Mouse (Mus musculus) 3T3-L1 (cell line): ENCODE data around the gene Mmp2.
A peak's percentile ranks its signal among the peaks of the same experiment; 100 is the strongest.
"Not testable (repeated sequence)": the region's sequence is repeated elsewhere in the genome, so short reads cannot be mapped to it uniquely, and the experiment has no call there.

ENCODE experiments used
- DNase-seq: peaks from one replicate; pipeline ENCODE4 v3.0.0-alpha.2; 2015; ENCODE audit warnings: low read depth, low spot score

Gene Mmp2

GRCm38 (mm10) chr8:92838616-92839015 lies 11.5 kb downstream of the Mmp2 start:
- peak; percentile 25 for DNase-seq

DNA sequence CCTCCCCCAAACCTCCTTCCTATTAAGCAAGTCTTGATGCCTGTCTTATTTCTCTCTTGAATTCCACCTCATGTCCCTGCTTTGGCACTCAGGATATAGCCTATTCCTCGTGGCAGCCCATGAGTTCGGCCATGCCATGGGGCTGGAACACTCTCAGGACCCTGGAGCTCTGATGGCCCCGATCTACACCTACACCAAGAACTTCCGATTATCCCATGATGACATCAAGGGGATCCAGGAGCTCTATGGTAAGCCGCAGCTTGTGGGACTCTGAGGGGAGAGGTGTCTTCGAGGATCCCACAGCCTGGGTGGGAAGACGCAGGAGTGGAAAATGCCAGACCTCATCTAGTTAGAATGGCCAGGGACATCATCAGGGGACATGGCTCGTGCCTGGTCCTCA lies 12.1 kb downstream of the Mmp2 start:
- DNase-seq: no peak

- DNase-seq: peak; percentile 23
These were observed 12.8 kb downstream of the Mmp2 start for GRCm38 (mm10) chr8:92839876-92840275.

DNA sequence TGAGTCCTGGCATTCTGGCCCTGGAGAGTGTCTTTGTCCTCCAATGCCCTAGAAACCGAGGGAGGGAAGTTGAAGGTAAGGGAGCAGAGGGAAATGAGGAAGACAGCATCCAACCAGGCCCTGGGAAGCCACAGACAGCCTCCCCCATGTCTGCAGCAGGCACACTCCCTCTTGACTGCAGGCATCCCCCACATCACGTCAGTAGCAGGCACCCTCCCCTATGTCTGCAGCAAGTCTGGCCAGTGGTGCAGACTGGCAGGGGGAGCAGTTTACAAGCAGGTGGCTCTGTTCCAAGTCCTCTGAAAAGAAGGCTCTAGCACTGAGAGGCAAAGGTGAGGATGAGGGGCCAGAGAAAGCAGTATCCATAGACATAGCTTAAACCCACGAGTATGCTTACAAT lies 19.6 kb downstream of the Mmp2 start:
- no peak for DNase-seq

DNA sequence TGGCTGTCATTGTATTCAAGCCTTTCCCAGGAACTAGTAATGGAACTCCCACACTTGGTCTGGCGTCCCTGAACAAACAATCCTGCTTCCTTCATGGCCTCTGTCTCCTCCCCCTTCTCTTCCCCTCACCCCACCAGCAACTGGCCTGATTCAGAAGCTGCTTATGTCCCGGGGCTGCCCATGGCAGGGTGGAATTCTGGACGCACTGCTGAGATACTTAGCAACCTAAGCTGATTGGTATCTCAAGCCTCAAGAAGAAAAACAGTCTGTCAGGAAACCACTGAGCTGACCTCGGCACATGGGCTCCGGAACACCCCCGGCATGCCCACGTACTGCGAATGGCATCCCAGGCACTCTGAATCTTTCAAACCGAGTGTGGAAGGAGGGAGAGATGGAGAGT lies 20.2 kb downstream of the Mmp2 start:
- DNase-seq: no peak

- DNase-seq: peak; percentile 81
These were observed 22.2 kb downstream of the Mmp2 start for GRCm38 (mm10) chr8:92849261-92849660.

- peak; percentile 93 for DNase-seq
These were observed 23.1 kb downstream of the Mmp2 start for GRCm38 (mm10) chr8:92850239-92850638.

DNA sequence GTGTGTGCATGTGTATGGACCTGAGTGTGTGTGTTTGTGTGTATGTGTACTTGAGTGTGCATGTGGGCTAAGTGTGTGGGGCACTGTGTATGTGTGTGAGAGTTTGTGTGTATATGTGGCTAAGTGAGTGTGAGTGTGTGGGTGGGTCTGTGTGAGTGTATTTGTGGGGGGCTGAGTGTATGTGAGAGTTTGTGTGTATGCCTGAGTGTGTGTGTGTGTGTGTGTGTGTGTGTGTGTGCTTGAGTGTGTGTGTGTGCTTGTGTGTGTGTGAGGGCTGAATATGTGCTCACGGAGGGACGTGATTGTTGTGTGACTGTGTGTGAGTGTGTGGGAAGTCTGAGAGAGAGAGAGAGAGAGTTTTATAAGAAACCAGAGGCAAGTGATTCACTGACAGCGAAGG lies 24.3 kb downstream of the Mmp2 start:
- DNase-seq: no peak

- no peak for DNase-seq
These were observed 26.3 kb downstream of the Mmp2 start for GRCm38 (mm10) chr8:92853188-92853983.

DNA sequence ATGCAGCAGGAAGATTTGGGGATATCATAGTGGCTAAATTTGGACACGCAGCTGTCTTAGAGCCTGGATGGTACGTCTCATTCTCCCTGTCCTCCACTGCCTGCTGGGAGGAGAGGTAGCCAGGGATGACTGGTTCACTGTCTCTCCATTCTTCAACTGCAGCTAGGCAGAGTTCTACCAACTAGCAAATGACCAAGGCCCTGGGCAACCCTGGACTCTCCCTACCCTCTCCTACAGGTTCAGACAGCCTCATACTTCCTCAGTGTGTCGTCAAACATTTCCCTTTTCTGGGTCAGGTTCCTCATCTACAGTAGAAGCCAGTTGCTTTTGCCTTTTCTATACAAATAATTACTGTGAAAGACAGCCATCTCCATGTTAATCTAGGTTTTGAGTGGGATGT lies 27.6 kb downstream of the Mmp2 start:
- no peak for DNase-seq

DNA sequence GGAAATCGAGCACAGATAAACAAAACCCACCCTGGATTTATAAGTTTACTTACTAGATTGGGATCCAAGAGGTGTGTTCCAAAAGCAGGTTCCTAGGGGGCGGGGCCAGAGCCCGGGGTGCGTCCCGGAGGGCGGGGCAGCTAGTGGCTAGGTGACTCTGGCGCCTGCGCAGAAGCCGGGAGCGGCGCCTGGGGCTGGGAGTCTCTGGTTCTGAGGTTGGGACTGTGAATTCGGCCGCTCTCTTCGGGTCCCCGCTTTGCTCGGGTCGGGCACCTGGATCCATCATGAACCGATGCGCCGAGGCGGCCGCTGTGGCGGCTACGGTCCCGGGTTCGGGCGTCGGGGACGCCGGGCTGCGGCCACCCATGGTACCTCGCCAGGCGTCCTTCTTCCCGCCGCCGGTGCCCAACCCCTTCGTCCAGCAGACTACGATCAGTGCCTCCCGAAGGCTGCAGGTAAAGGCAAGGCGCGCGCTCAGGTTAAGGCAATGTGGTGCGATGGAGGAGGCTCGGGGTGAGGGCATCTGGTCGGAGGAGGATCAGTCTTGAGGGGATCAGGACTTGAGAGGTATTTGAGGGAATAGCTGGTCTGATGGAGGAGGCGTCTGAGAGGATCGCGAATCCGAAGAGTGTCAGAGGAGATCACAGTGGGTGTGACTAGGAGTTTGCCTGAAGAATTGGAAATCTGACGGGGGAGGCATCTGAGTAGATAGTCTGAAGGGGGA lies 28.2 kb downstream of the Mmp2 start, which contains the start of gene Lpcat2:
Gene Lpcat2 (plus strand): TSS at position 169 of the 724 bp plus-strand sequence.
- no peak for DNase-seq

DNA sequence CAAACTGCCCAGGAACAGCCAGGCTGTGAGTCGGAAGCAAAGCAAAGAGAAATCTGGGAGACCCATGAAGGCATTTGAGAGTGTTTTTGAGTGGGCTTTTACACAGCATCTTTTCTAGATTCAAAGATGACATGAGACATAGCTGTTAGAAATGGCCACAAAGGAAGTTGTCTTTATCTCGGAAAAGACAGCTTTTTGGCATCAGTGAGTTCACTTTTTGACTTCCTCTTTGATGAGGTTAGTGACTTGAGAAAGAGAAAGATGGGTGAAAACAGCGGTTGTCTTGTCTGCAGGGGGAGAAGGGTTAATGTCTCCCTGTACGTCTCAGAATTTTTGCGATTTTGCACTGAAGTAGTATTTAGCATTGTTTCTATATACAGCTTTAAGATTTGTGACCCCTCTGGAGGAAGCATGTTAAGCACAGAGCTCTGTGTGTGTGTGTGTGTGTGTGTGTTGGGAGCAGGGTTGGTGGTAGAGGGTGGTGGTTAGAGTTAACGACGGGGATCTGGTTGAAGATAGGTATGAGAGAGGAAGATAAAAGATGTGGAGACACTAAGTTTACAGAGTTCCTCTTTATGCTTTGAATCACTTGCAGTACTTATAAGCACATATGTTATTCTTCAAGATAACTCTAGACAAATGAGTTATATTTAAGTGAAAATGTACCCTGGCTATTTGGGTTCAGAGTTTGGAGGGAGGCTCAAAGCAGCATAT lies 29.3 kb downstream of the Mmp2 start:
- DNase-seq: no peak

DNA sequence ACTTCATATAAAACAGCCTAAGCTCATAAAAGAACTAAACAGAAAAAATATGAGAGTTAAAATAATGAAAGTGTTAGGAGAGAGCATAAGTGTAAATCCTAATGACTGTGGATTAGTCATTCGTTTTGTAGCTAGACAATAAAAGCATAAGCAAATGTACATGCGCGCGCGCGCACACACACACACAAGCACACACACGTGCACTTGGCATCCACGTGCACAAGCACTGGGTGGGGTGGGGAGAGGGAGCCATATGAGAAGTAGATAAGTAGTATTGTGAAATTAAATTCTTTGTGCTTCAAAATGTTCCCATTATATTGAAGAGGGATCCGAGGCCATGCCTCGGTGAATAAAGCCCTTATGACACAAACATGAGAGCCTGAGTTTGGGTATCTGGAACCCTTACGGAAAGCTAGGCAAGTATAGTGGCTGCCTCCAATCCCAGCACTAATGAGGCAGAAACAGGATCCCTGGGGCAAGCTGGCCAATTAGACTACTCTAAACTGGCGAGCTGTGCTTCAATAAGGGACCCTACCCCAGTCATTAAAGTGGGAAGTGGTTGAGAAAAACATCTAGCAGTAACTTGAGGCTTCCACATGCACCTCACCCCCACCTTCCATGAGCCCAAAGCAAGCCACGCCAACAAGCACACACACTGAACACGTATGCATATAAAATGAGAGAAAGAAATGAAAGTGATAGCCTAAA lies 31.5 kb downstream of the Mmp2 start:
- DNase-seq: no peak

DNA sequence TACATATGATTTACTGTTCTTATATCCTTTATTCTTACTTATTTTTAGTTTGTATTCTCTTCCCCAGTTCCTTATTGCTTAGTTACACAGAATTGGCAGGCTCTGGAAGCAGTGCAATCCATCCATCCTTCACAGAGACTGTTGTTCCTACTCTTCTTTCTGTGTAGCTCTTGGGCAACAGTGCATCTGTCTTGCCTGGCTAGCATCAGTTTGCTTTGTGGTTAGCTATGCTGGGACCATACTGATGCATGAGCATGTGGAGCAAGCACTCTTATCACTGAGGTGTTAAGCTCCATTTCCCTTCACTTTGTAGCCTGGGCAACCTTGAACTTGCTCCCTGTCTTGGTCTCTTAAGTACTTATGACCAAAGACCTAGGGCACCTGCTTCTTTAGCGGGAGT lies 34.9 kb downstream of the Mmp2 start:
- no peak for DNase-seq

DNA sequence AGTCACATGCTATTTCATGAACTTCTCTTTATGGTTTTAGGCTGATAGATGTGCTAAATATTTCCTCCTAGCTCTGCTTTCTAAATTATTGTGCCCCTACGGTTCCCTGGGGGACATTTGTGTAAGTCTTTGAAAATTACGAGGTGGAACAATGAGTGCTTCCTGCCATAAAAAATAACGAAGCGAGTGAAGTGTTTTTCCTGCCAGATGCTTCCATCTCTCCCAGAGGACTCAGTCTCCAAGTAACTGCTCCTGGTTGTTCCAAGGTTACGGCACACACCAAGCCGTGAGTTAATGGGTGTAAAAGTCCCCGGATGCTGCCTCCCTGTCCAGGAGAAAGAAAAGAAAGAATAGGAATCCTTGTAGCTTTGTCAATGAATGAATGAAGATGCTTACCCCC lies 43.2 kb downstream of the Mmp2 start:
- DNase-seq: no peak

GRCm38 (mm10) chr8:92872063-92872759 lies 45.1 kb downstream of the Mmp2 start:
- DNase-seq: no peak

DNA sequence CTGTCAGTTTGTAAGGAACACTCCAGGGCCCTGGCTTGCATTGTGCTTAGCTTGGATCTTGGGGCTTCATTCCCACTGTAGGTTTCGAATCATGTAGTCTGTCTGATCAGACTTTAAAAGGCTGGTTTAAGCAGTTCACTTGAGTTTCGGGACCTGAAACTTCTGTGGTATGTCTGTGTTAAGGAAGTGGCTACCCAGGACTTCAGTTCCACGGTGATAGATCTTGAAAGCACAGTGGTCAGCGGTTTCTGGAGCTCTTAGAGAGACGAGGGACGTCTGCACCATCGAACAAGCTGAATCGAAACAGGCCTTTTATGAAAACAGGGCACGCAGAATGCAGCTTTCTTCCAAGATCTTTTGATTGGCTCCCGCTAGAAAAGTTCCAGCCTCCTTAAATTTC lies 48.7 kb downstream of the Mmp2 start:
- no peak for DNase-seq

- no peak for DNase-seq
These were observed 54.2 kb downstream of the Mmp2 start for GRCm38 (mm10) chr8:92881247-92881646.

DNA sequence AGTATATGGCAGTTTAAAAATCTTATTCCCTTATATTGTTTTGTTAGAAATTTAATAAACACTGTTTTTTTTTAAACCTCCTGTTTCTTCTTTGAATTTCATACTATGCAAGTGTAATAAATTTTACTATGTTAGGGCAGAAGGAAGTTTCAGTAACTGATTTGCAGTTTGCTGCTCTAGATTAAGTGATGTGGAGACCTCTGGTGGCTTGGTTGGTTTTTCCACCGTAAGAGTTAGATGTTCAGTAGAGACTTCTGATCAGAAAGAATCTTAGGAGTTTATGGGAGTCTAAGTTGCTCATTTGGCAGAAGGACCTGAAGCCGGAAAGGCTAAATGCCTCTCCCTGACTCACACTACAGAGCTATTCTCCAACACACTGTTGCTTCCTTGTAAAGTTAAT lies 56.7 kb downstream of the Mmp2 start:
- peak; percentile 35 for DNase-seq

DNA sequence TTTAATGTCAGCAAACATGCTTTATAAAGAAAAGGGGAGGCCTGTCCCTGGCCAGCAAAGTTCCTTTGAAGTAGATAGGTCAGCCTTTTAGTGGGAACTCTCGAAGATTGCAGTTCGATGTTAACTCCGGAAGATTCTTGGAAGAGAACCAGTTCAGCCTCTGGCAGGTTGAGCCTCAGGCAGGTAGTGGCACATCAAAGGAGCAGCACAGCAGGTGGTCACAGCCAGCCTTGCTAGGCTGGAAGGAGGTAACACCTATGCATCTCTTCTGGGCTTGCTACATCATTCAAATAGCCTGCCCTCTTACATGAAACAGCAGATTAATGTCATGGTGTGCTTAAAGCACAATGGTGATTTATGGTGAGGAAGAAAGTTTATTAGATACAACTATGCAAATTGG lies 65.1 kb downstream of the Mmp2 start:
- DNase-seq: not testable (repeated sequence)

GRCm38 (mm10) chr8:92893870-92894269 lies 66.8 kb downstream of the Mmp2 start:
- DNase-seq: no peak
